Comparison of ENCODE assay signal across 8 mouse cellular contexts in the genomic region with DNA sequence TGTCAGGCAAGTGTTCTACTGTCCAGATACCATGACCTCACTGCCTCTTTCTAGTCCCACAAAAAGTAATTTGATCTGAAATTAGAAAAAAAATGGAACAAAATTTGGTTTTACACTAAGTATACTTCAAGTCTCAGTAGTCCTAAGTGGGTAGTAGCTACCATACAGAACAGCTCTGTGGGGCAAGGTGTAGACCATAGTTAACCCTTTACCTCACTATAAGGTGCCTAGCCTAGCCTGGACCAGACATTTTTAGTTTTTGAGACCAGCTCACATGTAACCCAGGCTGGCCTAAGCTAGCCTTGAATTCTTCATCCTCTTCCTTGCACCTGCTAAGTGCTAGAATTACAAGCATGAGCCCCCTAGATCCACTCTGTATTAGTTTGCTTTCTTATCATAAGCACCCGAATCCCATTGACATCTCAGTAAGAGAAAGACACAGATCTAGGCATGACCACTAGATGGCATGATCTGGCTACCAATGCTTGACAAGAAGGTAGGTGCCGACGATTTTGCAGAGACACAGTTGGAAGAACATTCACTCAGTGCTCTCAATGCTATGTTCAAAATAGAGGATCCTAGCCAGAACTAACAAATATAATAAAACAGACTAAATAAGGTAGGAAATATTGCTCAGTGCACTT. TPM values are rescaled to one million over a fixed set of nuclear protein-coding genes. Genes with fewer than 3 reads are reported as not detected.
A peak's percentile ranks its signal among the peaks of the same experiment; 100 is the strongest.
DNase-seq lines count a peak whose midpoint lies in the region; ATAC-seq and TF ChIP-seq lines count a peak whose summit lies in the region.

No protein-coding gene starts in this region.

- WGBS in hindbrain, embryonic 14.5 days = 5% methylated on average over 3 of the region's 3 CpGs
- WGBS in small intestine, adult 2 months = under 1% methylated on average over 3 of the region's 3 CpGs

- H3K4me2 ChIP-seq in hindbrain, embryonic 14.5 days (replicated peaks) = no peak overlapping the region

- DNase-seq in adrenal gland, adult (ENCODE audit: inconsistent age in 2 of 2, low spot score in 1 of 2) = peak; percentile 60 to 91
- no peak for DNase-seq in adrenal gland, adult 8-10 months
- DNase-seq in adipocyte (ENCODE audit: low spot score) = peak; percentile 88
- peak; percentile 87 for DNase-seq in hindbrain, embryonic 14.5 days (ENCODE audit: low spot score)
- peak; percentile 58 to 77 for DNase-seq in left cerebral cortex, adult 18-20 months (ENCODE audit: low spot score in 2 of 2)

- no peaks in the 10 kb centered on the region for H3K27me3 ChIP-seq in hindbrain, embryonic 14.5 days (ENCODE audit: control insufficient read depth, insufficient read depth, low read length)
- no peaks in the 10 kb centered on the region for H3K27me3 ChIP-seq in small intestine, adult 2 months (ENCODE audit: control insufficient read depth, insufficient read depth, low read length)

- no peaks in the 10 kb centered on the region for H3K4me1 ChIP-seq in hindbrain, embryonic 14.5 days (replicated peaks; ENCODE audit: control insufficient read depth, insufficient read depth, low read length)
- peaks cover 8% of the 10 kb centered on the region; the same call in 1 of the 2 replicates for H3K4me1 ChIP-seq in small intestine, adult 2 months (ENCODE audit: control insufficient read depth, insufficient read depth, insufficient read length, low read length)

- H3K9me3 ChIP-seq in hindbrain, embryonic 14.5 days (ENCODE audit: control insufficient read depth, low read length) = no peaks in the 10 kb centered on the region

- no peak overlapping the region for H3K9ac ChIP-seq in hindbrain, embryonic 14.5 days

- H3K36me3 ChIP-seq in hindbrain, embryonic 14.5 days (replicated peaks; ENCODE audit: control insufficient read depth, insufficient read depth) = no peaks in the 10 kb centered on the region
- H3K36me3 ChIP-seq in small intestine, adult 2 months (ENCODE audit: control insufficient read depth, insufficient read depth, low read length) = no peaks in the 10 kb centered on the region

- ATAC-seq in erythroblast, adult 5-6 weeks (replicated peaks; ENCODE audit: low FRiP score, poor library complexity, severe bottlenecking) = peak; percentile 67; the same call in 1 of the 2 replicates
- peak; percentile 51; the same call in 1 of the 2 replicates for ATAC-seq in hindbrain, embryonic 14.5 days (ENCODE audit: low FRiP score)
- ATAC-seq in megakaryocyte progenitor cell, adult 5-6 weeks (replicated peaks; ENCODE audit: poor library complexity) = peak; percentile 94

- TF ChIP-seq CTCF in small intestine, adult 2 months (IDR thresholded peaks at IDR 0.05; ENCODE audit: extremely low read depth, insufficient read length, insufficient replicate concordance, low read depth, low read length) = no peak

- H3K27ac ChIP-seq in hindbrain, embryonic 14.5 days = no peak overlapping the region
- H3K27ac ChIP-seq in small intestine, adult 2 months (ENCODE audit: insufficient read depth, low read depth, low read length) = peak overlapping the region; percentile 36; the same call in 1 of the 2 replicates

- TF ChIP-seq POLR2A in small intestine, adult 2 months (IDR thresholded peaks at IDR 0.05; ENCODE audit: low read depth, low read length) = no peak

- H3K4me3 ChIP-seq in hindbrain, embryonic 14.5 days (replicated peaks; ENCODE audit: low read length) = no peak overlapping the region
- H3K4me3 ChIP-seq in small intestine, adult 2 months (ENCODE audit: low read depth, low read length) = no peak overlapping the region

RNA-seq across cellular contexts. Expression of a gene that starts 7.7 kb away (rescaled TPM):
- 100 to 1,000 TPM; 123 to 136 (median 131) TPM for total RNA-seq in adrenal gland, adult 8-10 months (2022)
- total RNA-seq in erythroblast, adult 5-6 weeks (2015; ENCODE audit: low replicate concordance) = 2.1 and 4.2 TPM in 2 replicates
- 1.9 and 2.6 TPM in 2 replicates for total RNA-seq in erythroblast, adult 5-6 weeks (2017; ENCODE audit: low replicate concordance)
- 8.0 TPM in 2 replicates for polyA plus RNA-seq in hindbrain, embryonic 14.5 days (2014; fragmentation: Nextera tagmentation; extraction: Ambion mirVana)
- total RNA-seq in left cerebral cortex, adult 18-20 months (2021) = 10 to 100 TPM; 19.1 to 24.1 TPM
- 13.6 and 13.8 TPM in 2 replicates for total RNA-seq in megakaryocyte progenitor cell, adult 5-6 weeks (2015)
- 14.0 and 18.4 TPM in 2 replicates for total RNA-seq in megakaryocyte progenitor cell, adult 5-6 weeks (2017)
- polyA plus RNA-seq in small intestine, adult 2 months (2012; rRNA removed) = 497 and 689 TPM in 2 replicates

RNA-seq across cellular contexts. Expression of a gene that starts 28.4 kb away (rescaled TPM):
- total RNA-seq in adrenal gland, adult 8-10 months (2022) = 10 to 100 TPM; 68.1 to 76.1 (median 74.6) TPM
- 7.1 and 17.7 TPM in 2 replicates for total RNA-seq in erythroblast, adult 5-6 weeks (2015; ENCODE audit: low replicate concordance)
- 2.4 TPM in 1 of 2 replicates, not detected in the other for total RNA-seq in erythroblast, adult 5-6 weeks (2017; ENCODE audit: low replicate concordance)
- polyA plus RNA-seq in hindbrain, embryonic 14.5 days (2014; fragmentation: Nextera tagmentation; extraction: Ambion mirVana) = 146 and 149 TPM in 2 replicates
- total RNA-seq in left cerebral cortex, adult 18-20 months (2021) = 100 to 1,000 TPM; 179 TPM
- 29.8 and 32.4 TPM in 2 replicates for total RNA-seq in megakaryocyte progenitor cell, adult 5-6 weeks (2015)
- total RNA-seq in megakaryocyte progenitor cell, adult 5-6 weeks (2017) = 11.2 and 21.6 TPM in 2 replicates
- polyA plus RNA-seq in small intestine, adult 2 months (2012; rRNA removed) = 36.9 and 62.6 TPM in 2 replicates

RNA-seq across cellular contexts. Expression of a gene that starts 28.6 kb away (rescaled TPM):
- total RNA-seq in adrenal gland, adult 8-10 months (2022) = 100 to 1,000 TPM; 174 to 226 (median 192) TPM
- total RNA-seq in erythroblast, adult 5-6 weeks (2015; ENCODE audit: low replicate concordance) = 4.6 and 10.4 TPM in 2 replicates
- total RNA-seq in erythroblast, adult 5-6 weeks (2017; ENCODE audit: low replicate concordance) = 15.3 and 27.6 TPM in 2 replicates
- 188 and 201 TPM in 2 replicates for polyA plus RNA-seq in hindbrain, embryonic 14.5 days (2014; fragmentation: Nextera tagmentation; extraction: Ambion mirVana)
- 100 to 1,000 TPM; 141 to 150 TPM for total RNA-seq in left cerebral cortex, adult 18-20 months (2021)
- 45.3 and 49.7 TPM in 2 replicates for total RNA-seq in megakaryocyte progenitor cell, adult 5-6 weeks (2015)
- 98.1 and 104 TPM in 2 replicates for total RNA-seq in megakaryocyte progenitor cell, adult 5-6 weeks (2017)
- 81.6 and 160 TPM in 2 replicates for polyA plus RNA-seq in small intestine, adult 2 months (2012; rRNA removed)

RNA-seq across cellular contexts. Expression of a gene that starts 34.8 kb away (rescaled TPM):
- not detected for total RNA-seq in adrenal gland, adult 8-10 months (2022)
- total RNA-seq in erythroblast, adult 5-6 weeks (2015; ENCODE audit: low replicate concordance) = not detected in 2 replicates
- total RNA-seq in erythroblast, adult 5-6 weeks (2017; ENCODE audit: low replicate concordance) = not detected in 2 replicates
- 0.19 TPM in 1 of 2 replicates, not detected in the other for polyA plus RNA-seq in hindbrain, embryonic 14.5 days (2014; fragmentation: Nextera tagmentation; extraction: Ambion mirVana)
- total RNA-seq in left cerebral cortex, adult 18-20 months (2021) = not detected
- total RNA-seq in megakaryocyte progenitor cell, adult 5-6 weeks (2015) = 0.12 TPM in 1 of 2 replicates, not detected in the other
- not detected in 2 replicates for total RNA-seq in megakaryocyte progenitor cell, adult 5-6 weeks (2017)
- polyA plus RNA-seq in small intestine, adult 2 months (2012; rRNA removed) = 1.8 and 3.1 TPM in 2 replicates

RNA-seq across cellular contexts. Expression of a gene that starts 48.7 kb away (rescaled TPM):
- total RNA-seq in adrenal gland, adult 8-10 months (2022) = 1 to 10 TPM in 2 of 4 experiments, under 1 TPM in 2; 0.21 to 1.4 (median 0.81) TPM
- total RNA-seq in erythroblast, adult 5-6 weeks (2015; ENCODE audit: low replicate concordance) = not detected in 2 replicates
- total RNA-seq in erythroblast, adult 5-6 weeks (2017; ENCODE audit: low replicate concordance) = not detected in 2 replicates
- 1.2 and 1.7 TPM in 2 replicates for polyA plus RNA-seq in hindbrain, embryonic 14.5 days (2014; fragmentation: Nextera tagmentation; extraction: Ambion mirVana)
- total RNA-seq in left cerebral cortex, adult 18-20 months (2021) = 1 to 10 TPM in 1 of 2 experiments, under 1 TPM in 1; 0.82 to 1.5 TPM
- total RNA-seq in megakaryocyte progenitor cell, adult 5-6 weeks (2015) = 0.37 TPM in 1 of 2 replicates, not detected in the other
- total RNA-seq in megakaryocyte progenitor cell, adult 5-6 weeks (2017) = not detected in 2 replicates
- 0.05 and 0.39 TPM in 2 replicates for polyA plus RNA-seq in small intestine, adult 2 months (2012; rRNA removed)

Comparison
In these comparisons a context has a peak if more than half of its experiments do, and no peak if none do; other contexts are left out.
1. RNA of a gene that starts 7.7 kb away (total RNA-seq): 123 to 136 TPM in adrenal gland, adult 8-10 months; 19.1 to 24.1 TPM in left cerebral cortex, adult 18-20 months, 13.6 to 18.4 TPM in megakaryocyte progenitor cell, adult 5-6 weeks and 1.9 to 4.2 TPM in erythroblast, adult 5-6 weeks; every median in the first group is over 4 times any median in the second.
2. Peak in every context shown above with its lines, with median percentiles within 50 percentile points of each other: ATAC-seq.